Mouse (Mus musculus): Measurements from ENCODE around the gene Amigo1.

The Amigo1 gene

GRCm38 (mm10) chr3:108186098-108187047, at the start of gene Amigo1:
Gene Amigo1 (plus strand): TSS chr3:108186335.
- WGBS, result 2% methylated on average over 91 of the region's 100 CpGs

DNA sequence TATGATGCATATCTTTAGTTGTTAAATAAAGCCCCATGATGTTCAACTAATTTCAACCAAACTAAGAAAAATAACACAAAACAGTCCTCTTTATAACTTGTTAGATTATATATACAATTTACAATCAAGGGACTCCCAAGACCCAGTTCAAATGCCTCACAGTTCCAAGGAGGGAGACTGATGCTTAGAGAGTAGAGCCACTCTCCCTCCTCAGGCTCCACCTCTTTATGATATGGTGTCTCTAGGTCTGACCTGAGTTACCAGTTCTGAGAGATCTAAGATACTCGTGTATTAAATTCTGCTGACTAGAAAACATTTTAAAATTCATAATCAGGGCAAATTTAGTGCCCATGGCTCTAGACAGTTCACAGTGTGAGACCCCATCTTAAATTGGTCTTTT, 47.0 kb upstream of the Amigo1 start:
- 80% methylated on average over 1 of the region's 1 CpGs for whole genome bisulfite sequencing

- 54% methylated on average over 4 of the region's 4 CpGs for WGBS
Observed at GRCm38 (mm10) chr3:108140786-108141185, 45.3 kb upstream of the Amigo1 start.

- WGBS, result under 1% methylated on average over 63 of the region's 63 CpGs
Observed at GRCm38 (mm10) chr3:108145534-108146445, 40.3 kb upstream of the Amigo1 start, which contains the start of gene Gnai3. Gene Gnai3 (minus strand): TSS chr3:108146146.

- 45% methylated on average over 5 of the region's 5 CpGs for WGBS
Observed at GRCm38 (mm10) chr3:108146671-108147070, 39.5 kb upstream of the Amigo1 start.

- WGBS, result 49% methylated on average over 11 of the region's 11 CpGs
Observed at GRCm38 (mm10) chr3:108147386-108148235, 38.5 kb upstream of the Amigo1 start.

GRCm38 (mm10) chr3:108152290-108152689, 33.8 kb upstream of the Amigo1 start:
- 79% methylated on average over 3 of the region's 3 CpGs for WGBS

- WGBS, result 28% methylated on average over 4 of the region's 4 CpGs
Observed at GRCm38 (mm10) chr3:108154656-108155055, 31.5 kb upstream of the Amigo1 start, which contains the start of gene Gpr61. Gene Gpr61 (minus strand): TSS chr3:108154882.

DNA sequence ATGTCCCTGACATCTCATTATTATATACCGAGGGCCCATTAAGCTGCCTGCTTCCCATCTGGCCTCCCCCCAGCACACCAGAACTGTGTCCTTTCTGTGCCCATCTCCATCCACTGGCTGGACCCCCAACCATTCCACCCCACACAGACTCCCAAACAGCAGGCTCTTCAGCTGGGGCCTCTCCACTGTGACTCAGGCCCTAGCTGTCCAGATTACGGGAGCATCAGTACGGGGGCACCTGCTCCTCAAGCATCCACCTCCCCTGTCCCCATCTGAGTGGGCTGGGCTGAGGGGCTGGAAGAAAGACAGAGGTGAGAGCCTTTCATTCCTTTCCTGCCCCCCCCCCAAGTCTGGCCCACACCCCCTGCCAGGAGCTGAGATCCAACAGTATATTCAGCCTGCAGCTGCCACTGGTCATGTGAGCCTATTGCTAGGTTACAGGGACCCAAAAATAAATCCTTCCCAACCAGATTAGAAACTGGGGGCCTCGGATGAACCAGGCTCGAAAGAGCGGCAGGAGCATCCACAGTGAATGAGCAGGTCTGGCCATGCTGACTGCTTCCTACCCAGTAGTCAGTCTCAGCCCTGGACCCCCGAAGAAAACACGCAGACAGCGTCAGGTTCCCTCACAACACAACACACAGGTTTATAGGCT, 27.6 kb upstream of the Amigo1 start:
- WGBS, result 29% methylated on average over 9 of the region's 9 CpGs

GRCm38 (mm10) chr3:108164091-108164490, 22.0 kb upstream of the Amigo1 start:
- WGBS, result 72% methylated on average over 5 of the region's 5 CpGs

DNA sequence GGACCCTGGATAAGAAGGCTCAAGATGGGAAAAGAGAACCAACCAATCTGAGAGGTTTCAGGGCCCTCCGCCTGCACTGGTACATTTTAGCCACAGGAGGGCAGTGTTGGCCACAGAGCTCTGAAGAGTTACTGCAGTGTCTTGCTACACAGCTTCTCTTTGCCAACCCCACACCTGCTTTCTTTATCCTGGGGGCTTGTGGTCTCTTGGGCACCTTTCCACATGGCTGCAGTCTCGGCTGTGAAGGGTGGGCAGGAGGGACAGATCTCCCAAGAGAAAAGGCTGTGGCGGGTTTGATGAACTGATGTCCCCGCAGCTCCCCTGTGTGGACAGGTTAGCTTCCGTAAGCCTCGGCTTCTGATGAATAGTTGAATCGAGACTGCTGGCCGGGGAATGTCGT, 21.3 kb upstream of the Amigo1 start:
- 3% methylated on average over 9 of the region's 9 CpGs for whole genome bisulfite sequencing

DNA sequence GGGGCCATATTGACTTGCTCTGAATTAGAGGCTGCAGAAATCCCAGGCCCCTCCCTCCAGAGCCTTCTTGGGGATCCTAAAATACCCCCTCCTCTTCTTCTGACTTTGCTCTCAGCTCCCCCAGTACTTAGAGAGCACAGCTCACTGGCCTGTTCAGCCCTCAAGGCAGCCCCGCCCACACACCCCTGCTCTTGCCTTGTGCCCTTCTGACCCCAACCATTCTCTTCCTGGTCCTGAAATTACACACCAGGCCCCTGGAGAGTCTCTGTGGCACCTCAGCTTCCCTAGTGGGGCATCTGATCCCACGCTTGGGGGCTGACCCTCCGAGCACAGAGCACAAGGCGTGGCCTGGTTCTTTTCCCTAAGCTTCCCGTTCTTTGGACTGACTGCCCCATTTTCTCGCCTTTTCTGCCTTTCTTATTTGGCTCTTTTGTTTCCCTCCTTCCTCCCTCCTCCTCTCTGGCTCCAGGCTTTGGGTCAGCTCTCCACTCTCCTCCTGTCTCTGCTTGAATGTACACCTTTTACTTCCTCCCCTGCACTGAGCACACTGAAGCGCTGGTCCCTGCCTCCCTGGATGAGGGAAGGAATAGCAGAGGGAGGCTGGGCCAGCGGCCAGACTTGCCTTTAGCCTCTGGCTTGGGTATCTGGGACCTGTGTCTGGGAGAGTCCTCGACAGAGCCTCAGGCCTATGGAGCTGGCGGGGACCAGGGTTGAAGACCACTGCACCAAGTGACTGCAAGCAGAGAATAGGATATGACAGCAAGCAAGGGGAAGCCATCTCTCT, 20.4 kb upstream of the Amigo1 start:
- 56% methylated on average over 10 of the region's 10 CpGs for WGBS

DNA sequence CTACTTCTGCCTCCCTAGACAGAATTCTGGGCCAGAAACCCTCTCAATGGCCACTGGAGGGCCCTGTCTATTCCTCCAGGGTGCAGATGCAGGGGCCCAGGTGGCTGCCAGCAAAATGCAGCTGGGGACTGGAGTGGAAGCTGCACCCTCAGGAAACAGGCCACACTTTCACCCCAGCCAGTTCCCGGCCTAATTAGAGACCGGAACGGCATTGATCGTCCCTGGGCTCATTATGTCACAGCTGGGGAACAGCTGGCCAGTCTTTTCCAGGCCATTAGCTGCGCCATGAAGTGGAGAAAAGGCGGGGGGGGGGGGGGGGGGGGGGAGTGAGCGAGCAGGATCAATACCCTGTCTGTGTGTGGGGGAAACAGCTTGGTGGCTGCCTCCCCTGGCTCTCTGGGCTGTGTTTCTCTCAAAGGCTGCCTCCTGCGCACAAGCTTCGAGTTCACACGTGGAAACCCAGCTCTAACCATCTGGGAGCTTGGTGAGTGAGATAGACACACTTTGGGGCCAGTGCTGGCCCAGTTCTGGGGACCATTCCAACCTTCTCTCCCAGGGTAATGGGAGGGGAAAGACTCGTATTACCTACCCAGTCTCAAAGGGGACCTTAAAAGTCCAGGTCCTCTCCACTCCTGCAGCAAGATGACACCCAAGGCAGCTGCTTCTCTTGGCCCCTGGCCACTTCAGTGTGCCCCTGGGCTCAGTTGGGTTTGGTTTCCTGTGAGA, 19.5 kb upstream of the Amigo1 start:
- 26% methylated on average over 11 of the region's 11 CpGs for WGBS

DNA sequence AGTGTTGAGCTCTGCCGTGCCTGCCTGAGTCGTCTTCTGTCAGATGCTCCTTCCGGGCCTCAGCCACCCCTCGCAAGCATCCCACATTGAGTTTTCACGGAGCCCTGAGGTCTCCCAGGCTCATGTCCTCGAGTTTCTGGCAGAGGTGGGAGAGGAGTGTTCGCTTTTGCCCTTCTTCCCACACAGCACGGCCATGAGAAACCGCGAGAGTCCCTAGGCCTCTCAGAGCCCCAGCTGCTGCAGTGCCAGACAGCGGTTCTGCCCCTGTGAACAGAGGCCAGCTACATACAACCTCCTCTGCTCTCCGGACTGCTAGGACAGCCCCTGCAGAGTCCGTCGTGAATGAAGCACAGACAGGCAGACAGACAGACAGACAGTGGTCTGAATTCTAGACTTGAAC, 18.6 kb upstream of the Amigo1 start:
- WGBS, result 62% methylated on average over 14 of the region's 14 CpGs

GRCm38 (mm10) chr3:108169199-108169598, 16.9 kb upstream of the Amigo1 start:
- WGBS, result 66% methylated on average over 3 of the region's 3 CpGs

GRCm38 (mm10) chr3:108174672-108175531, 11.2 kb upstream of the Amigo1 start:
- 22% methylated on average over 14 of the region's 14 CpGs for WGBS

DNA sequence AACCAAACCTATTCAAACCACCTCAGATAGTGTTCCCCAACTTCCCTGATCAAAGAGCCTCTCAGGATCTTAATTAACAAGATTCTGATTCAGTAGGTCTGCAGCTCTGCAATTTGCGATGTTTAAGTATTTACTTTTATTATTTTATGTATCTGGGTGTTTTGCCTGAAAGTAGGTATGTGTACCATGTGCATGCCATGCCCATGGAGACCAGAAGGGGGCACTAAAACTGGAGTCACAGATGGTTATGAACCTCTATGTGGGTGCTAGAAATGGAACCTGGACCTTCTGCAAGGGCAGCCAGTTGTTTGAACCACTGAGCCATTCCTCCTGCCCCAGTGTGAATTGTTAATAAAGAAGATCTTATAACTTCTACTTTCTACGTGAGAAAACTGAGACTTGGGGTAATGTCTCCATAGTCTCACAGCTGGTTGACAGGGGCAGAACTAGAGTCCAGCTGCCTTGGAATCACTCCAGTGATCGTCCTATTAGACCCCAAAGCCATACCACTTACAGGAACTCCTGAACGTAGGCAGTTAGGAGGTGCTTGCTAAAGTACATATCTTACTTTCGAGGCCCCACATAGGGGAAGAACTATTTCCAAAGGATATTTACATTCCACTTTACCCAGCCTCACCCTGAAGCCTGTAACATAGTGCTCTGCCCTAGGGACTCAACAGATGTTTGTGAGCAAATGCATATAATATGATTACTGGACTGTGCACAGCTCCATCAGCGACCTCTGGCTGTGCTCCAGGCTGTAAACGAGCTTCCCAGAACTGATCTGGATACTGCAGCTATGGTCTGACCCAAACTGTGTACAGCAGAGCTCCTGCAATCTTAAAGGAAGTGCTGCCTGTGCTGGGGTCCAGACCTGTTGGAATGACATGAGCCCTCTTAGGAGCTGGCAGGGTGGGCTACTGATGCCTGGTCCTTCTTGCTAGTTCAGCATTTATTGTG, 7.1 kb upstream of the Amigo1 start:
- 76% methylated on average over 7 of the region's 7 CpGs for WGBS

Data from cerebral cortex, adult 2 months (tissue).